Mouse (Mus musculus): ENCODE measurements around the gene Flot1.

GRCm38 (mm10) chr17:35837487-35837886 lies 14.5 kb downstream of the Flot1 start:
- TF ChIP-seq CTCF (IDR thresholded peaks at IDR 0.05; ENCODE audit: borderline replicate concordance, insufficient read depth, low read depth, low read length) (no peak), POLR2A (IDR thresholded peaks at IDR 0.05; ENCODE audit: borderline replicate concordance, insufficient read depth, low read length) (no peak)
